Mouse (Mus musculus) CH12.LX (cell line): ENCODE measurements around the gene Homez.

Experiments used
- CHD2 ChIP-seq: IDR thresholded peaks from 2 replicates; pipeline ENCODE4 v1.6.1; 2011; ENCODE audit warnings: low read length, improper control_type of control experiment
- CTCF ChIP-seq, 2 experiments: IDR thresholded peaks in 1 of 2; conservative IDR thresholded peaks in 1 of 2; 2 replicates each; pipeline ENCODE4 v1.5.1; 2011 to 2012; ENCODE audit warnings: low read depth in 2 of 2, low read length in 2 of 2, improper control_type of control experiment in 1 of 2, inconsistent platforms in 1 of 2, mild to moderate bottlenecking in 1 of 2, moderate library complexity in 1 of 2
- EP300 ChIP-seq: IDR thresholded peaks from 2 replicates; pipeline ENCODE4 v1.6.1; 2011; ENCODE audit warnings: low read length, improper control_type of control experiment
- MAFK ChIP-seq: IDR thresholded peaks from 2 replicates; pipeline ENCODE4 v1.6.1; 2011; ENCODE audit warnings: low read length, improper control_type of control experiment; ENCODE audit not compliant: insufficient replicate concordance
- MAZ ChIP-seq: IDR thresholded peaks from 2 replicates; pipeline ENCODE4 v1.6.1; 2012; ENCODE audit warnings: low read depth, mild to moderate bottlenecking, inconsistent platforms, low read length, improper control_type of control experiment, moderate library complexity
- NRF1 ChIP-seq: IDR thresholded peaks from 2 replicates; pipeline ENCODE4 v1.6.1; 2014; ENCODE audit warnings: low read depth, mild to moderate bottlenecking, inconsistent platforms, low read length, improper control_type of control experiment, moderate library complexity
- POLR2A ChIP-seq: IDR thresholded peaks from 2 replicates; pipeline ENCODE4 v1.6.1; 2011; ENCODE audit warnings: low read depth, mild to moderate bottlenecking, improper control_type of control experiment, low read length

- TF ChIP-seq CTCF (conservative IDR thresholded peaks at IDR 0.05 in 1 of 2, IDR thresholded peaks at IDR 0.05 in 1 of 2; ENCODE audit: low read depth in 2 of 2, low read length in 2 of 2) (no peak), MAZ (no peak), POLR2A (no peak), EP300 (no peak), NRF1 (no peak), MAFK (no peak), CHD2 (no peak)
Observed at GRCm38 (mm10) chr14:54884022-54884712, 13.4 kb upstream of the Homez start.
